Mouse (Mus musculus) spleen, adult 2 months (tissue): Measurements from ENCODE around the gene Rpia.

Experiments used
- CTCF ChIP-seq: fragments of 200-500 bp; IDR thresholded peaks from 2 replicates; pipeline ENCODE4 v1.5.1; 2011; ENCODE audit warnings: mild to moderate bottlenecking, inconsistent platforms; ENCODE audit not compliant: insufficient read depth, insufficient read length, insufficient replicate concordance; ENCODE audit errors: extremely low read depth
- POLR2A ChIP-seq: fragments of 200-500 bp; IDR thresholded peaks from 2 replicates; pipeline ENCODE4 v1.6.1; 2011; ENCODE audit warnings: low read depth, low read length, inconsistent platforms

GRCm38 (mm10) chr6:70815471-70815870, 23.4 kb upstream of the Rpia start:
- TF ChIP-seq POLR2A (no peak), CTCF (no peak)
